Mouse (Mus musculus): ENCODE data around the gene Arl16.
A peak's percentile ranks its signal among the peaks of the same experiment; 100 is the strongest.

Arl16 gene

DNA sequence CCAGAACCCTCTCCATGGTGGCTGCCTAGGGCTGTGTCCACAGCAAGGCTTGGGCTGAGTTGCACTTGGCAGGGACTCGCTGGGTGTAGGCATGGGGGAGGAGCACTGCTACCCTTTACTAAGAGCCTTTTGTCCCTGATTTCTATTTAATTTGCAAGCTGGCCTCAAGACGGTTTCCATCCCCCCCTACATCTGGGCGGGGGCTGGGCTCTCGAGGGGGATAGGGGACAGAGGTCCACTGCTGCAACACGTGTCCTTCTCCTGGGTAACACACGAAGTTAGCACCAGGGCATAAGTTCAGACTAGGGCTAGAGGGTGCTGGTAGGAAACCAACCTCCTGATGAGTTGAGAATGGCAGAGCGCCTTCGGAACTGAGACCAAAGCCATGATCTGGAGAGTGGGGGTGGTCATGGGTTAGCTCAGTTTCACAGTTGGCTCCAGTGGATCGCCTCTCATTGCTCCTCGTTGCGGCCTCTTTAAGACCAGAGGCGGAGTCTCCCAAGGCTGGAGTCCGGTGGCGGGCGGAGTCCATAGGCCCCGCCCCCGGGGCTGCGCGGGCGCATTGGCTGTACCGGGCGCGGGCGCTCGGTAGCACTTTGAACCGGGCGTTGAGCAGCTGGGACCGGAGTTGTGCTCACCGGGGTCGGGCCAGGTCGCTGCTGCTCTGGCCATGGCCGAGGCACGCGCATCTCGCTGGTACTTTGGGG is 24.1 kb upstream of the Arl16 start, which contains the start of gene Slc25a10:
TSS of gene Slc25a10 (plus strand) at position 524 of the 707 bp plus-strand sequence.
- DNase-seq (ENCODE audit: low spot score in 2 of 2), result peak; percentile 91 to 93

DNA sequence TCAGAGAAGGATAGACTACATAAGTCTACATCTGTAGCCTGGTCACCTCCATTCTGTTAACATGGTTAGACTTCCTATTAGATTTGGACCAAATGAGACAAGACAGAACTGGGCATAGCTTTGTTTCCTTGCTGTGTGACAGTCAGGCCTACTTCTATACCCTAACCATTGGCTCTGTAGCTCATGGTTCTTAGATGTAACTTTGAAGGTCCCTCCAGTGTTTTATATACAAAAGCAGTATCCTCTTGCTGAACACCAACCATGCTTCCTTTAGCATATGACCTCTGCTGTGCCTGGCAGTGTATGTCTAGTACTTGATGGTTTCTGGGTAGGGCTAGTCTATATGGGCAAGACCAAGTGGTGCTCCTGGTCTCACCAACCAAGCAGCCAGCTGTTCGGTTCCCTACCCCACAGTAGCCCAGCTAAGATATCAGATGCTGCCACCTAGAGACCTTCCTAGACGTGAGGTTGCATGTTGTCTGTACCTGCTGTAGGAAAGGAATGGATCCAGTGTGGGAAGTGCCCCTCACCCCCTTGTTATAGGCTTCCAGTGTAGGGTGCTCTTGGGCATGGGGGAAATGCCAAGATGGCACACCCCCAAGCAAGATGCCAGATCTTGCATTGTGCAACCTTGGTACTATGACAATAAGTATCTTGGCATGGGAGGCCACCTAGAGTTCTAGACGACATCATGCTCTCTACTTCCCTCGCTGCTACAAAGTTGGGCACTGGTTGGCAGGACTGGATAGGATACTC is 23.1 kb upstream of the Arl16 start:
- no peak for DNase-seq (ENCODE audit: low spot score in 2 of 2)

DNA sequence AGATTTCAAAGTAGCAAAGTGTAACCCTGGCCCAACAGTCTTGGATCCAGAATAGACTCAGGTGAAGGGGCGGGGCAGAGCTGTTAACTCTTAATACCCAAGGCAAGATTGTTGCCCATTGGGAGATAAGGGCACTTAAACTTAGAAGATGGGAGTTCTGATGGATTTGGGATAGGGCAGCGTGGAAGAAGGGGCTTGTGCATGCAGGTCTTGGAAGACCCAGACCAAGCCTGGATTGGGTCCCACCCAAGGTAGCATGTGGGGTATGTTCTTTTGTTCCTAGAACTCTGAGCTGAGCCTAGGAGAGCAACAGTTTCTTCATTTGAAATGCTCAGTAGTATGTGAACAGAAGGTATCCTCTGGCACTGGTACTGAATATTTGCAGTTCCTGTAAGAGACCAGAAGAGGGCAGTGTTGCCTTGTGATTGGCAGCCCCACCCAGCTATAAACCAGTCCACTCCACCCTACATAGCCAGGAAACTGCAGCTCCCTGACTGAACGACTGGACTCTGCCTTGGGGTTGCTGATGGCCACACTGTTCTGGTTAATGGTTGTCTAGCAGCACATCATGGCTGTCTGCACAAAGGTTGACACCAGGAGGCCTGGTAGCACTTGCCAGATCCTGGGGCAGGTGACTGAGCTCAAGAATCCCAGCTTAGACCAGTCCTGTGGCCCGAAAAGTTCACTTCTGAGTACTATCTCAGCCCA is 21.8 kb upstream of the Arl16 start:
- peak; percentile 76 to 81 for DNase-seq (ENCODE audit: low spot score in 2 of 2)

DNA sequence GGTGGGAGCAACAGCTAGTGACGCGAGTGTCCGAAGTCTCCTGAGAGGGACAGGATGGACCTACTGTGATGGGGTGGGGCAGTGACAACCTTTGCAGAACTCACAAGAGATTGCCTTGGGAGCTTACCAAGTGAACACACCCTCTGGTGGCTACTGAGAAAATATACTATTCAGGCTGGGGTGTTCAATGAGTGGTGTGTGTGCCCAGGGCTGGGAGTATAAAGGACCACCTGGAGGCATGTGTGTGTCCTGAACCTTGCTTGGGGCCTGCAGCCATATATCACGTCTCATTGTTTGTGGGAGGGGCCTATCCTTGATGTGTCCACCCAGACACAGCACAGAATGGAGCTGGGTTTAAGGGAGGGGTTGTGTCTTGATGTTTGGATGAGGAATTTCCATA is 21.1 kb upstream of the Arl16 start:
- DNase-seq (ENCODE audit: low spot score in 2 of 2), result no peak

DNA sequence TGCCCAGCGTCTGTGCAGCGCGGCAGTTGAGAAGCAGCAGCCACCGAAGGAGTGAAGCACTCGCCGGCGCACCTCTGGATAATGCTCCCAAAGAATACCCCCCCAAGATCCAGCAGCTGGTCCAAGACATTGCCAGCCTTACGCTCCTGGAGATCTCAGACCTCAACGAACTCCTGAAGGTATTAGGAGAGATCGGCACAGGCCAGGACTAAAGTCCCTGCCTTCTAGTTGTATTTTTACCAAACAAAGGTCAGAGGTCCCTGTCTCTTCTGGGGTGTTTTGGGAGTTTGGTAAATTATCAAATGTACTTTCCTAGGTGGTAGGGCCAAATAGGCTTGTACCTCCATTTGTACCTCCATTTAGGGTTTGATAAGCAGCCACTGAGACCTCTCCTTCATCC is 17.8 kb upstream of the Arl16 start:
- DNase-seq (ENCODE audit: low spot score in 2 of 2), result no peak

DNA sequence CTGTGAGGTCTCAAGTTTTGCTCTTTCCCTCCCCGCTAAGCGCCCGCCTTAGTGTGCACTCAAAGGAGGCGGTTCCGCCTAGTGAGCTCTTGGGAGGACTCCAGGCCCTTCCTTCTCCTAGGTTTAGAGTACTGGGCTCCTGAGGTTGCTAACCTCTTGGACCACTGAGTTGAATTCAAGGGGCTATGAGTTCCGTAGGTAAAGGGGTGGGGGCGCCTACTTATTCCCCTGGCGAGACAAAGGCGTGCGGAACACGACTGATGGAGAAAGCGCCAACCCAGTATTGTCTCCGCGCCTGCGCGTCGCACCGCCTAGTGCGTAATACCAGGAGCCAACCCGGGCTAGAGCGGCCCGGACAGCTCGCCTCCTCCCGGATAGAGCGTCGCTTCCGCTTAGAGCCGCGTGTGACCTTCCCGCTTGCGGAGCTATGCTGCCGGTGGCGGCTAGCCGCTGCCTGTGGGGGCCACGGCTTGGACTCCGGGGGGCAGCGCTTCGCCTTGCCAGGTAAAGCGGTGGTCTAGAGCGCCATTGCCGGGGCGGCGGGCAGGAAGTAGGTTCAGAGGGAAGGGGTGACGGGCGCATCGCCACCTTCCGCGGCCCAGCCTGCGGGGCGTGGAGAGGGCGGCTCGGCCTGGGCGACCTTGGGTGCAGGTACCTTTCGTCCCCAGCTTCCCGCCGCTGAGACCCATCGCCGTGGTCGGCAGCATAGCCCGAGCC is 17.0 kb upstream of the Arl16 start, which contains the start of gene Mrpl12:
TSS of gene Mrpl12 (plus strand) at position 349 of the 717 bp plus-strand sequence.
- peak; percentile 93 to 94 for DNase-seq (ENCODE audit: low spot score in 2 of 2)

DNA sequence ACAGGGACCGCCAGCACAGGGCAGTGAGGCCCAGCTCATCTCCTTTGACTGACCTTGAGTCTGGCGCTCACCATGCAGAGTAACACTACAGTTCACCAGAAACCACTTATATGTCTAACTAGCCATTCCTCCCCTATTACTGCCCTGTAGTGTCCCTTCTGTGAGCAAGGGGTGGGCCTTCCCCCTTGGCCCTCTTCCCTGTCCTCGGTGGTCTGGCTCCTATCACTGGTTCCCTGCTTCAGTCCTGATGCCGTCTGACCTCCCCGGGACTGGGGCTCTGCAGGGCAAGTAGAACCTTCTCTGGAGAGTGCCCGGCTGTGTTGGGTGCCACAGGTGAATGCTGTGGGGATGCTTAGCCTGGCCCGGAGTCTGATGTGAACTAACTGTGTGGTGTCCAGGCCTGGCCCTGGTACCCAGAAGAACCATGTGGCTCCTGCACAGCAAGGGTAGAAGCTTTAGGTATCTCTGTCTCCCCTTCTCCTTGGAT is 16.1 kb upstream of the Arl16 start:
- DNase-seq (ENCODE audit: low spot score in 2 of 2), result peak in 1 of 2 experiments; percentile 40

DNA sequence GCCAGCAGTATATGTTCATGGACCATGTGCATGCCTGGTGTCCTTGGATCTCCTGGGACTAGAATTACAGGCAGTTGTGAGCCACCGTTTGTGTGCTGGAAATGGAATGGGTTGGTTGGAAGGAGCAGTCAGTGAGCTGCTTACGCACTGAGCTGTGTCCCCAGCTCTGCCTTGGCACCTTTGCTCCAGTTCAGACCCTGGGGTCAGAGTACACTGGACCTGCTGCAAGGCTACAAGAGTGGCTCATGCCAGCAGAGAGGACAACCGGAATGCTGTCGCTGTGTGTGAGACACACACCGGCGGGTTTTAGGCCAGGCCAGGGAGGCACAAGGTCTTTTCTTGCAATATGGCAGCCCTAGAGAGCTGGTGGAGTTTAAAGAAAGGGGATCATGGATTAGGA is 4.6 kb upstream of the Arl16 start:
- DNase-seq (ENCODE audit: low spot score in 2 of 2), result no peak

DNA sequence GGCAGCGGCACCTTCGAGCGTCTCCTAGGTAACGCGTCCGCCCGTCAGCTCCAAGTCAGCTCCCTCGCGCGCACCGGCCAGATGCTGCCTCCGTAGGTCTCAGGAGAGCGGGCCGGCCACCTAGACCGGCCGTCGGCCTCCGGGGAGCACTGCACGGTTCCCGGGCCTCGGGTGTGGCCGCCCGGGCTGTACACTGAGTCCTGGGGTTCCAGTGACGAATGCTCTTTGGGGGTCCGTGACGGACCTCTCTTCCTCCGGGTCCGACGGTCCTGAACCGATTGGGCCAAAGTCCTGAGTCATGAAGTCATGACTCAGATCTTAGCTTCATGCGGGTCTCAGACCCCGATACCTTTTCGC is 307 bp upstream of the Arl16 start:
- DNase-seq (ENCODE audit: low spot score in 2 of 2), result no peak

DNA sequence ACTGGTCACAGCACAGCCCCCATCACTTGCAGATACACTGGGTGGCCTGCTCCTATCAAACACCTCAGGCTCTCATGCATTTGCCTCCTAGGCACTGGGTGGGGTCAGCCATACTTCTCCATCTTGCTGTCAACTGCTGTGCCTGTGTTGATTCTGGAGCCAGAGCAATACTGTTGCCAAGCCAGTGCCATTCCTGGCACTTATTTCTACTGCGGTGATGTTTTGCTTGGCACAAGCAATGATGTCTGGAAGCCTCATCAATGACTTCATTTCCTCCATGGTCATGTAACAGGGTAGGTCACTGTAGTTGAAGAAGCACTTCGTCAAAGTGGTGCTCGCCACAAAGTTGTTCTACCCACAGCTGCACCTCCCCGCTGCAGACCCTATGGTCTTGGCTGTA is 1.9 kb downstream of the Arl16 start:
- no peak for DNase-seq (ENCODE audit: low spot score in 2 of 2)

DNA sequence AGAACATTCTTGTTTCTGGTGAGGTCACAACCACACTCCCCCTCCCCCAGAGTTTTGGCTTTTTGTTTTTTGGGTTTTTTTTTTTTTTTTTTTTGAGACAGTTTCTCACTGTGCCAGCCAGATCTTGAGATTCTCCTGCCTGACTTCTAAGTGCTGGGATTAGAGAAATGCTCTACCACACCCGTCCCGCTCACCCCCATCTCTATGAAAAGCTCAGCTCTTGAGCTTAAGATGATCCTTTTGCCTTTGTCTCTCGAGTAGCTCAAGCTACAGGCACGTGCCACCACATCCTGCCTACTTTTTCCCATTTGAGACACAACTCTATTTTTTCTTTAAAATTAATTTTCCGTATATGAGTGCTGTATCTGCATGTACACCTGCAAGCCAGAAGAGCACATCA is 3.0 kb downstream of the Arl16 start:
- DNase-seq (ENCODE audit: low spot score in 2 of 2), result no peak

DNA sequence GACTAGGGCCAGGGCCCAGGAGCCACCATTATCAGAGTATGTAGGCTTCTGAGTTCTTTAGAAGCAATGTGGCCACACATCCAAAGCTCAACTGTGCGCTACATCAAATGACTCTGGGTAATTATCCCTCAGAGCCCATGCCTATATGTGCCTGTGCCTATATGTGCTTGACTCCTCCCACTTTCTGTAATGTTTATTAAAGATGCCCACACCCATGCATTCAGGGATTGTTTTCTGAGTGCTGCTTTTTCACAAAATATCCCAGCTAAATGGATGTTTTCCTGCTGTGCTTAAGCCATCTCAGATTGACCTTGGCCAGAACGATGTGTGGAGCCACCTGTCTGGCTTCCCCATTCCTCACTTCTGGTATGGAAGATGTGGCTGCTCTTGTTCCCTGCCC is 3.9 kb downstream of the Arl16 start:
- DNase-seq (ENCODE audit: low spot score in 2 of 2), result no peak

DNA sequence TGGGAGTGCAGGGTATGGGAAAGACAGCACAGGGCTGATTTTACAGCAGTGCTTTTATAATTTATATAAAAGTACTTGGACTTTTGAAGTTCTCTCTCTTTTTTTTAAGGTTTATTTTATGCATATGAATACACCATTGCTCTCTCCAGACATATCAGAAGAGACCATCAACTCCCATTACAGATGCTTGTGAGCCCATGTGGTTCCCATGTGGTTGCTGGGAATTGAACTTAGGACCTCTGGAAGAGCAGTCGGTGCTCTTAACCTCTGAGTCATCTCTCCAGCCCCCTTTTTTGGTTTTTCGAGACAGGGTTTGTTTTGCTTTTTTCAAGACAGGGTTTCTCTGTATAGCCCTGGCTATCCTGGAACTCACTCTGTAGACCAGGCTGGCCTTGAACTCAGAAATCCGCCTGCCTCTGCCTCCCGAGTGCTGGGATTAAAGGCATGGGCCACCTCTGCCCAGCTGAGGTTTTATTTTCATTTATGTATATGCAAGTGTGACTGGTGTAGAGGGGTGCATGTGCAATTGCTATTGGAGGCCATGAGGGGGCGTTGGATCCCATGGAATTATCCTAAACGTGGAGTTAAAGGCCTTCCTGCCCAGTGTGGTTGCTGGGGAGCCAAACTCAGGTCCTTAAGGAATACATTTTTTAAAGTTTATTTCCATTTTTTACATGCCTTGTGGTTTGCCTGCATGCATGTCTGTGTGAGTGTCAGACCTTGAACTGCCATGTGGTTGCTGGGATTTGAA is 8.4 kb downstream of the Arl16 start:
- DNase-seq (ENCODE audit: low spot score in 2 of 2), result no peak

DNA sequence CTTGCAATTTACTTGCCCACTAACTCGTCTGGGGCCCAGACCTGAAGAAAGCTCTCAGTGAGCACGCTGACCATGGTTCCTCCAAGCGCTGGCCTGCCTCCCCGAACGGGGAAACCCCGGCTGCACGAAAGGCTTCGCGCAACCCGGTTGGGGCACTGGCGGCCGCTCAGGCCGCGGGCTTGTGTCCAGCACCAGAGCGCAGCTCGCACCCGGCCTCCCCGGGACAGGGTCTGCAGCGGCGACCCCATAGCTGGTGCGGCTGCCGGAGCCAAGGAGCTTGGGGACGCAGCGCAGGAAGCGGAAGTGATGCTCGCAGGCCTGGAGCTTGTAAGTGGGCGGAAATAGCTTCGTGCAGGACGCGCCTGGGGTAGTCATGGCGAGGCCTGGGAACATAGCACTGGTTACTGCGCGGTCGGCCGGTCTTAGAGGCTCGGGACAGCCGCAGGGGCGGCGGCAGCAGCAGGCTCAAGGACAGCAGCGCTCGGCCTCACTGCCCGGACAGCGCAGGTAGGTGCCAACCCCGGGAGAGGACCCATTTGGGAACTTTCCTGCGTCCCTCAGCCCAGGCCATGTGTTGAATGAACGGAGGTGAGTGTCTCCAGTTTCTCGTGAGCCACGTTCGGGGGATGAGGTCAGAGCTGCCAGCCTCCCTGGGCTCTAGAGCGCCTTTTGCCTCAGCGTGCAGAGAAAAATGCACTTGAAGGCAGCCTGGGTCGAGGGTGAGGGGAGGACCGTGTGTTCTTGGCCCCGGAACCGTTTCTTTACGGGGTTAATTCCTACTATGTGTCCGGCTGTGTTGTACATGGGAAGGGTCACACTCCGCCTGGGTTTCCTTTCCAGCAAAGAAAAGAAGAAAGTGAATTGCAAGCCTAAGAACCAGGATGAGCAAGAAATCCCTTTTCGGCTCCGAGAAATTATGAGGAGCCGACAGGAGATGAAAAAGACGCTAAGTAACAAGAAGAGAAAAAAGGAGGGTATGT is 9.3 kb downstream of the Arl16 start, which contains the start of the genes Oxld1 and Ccdc137:
TSS of gene Oxld1 (minus strand) at position 297 of the 980 bp plus-strand sequence.
TSS of gene Ccdc137 (plus strand) at position 344 of the 980 bp plus-strand sequence.
- peak; percentile 86 to 90 for DNase-seq (ENCODE audit: low spot score in 2 of 2)

DNA sequence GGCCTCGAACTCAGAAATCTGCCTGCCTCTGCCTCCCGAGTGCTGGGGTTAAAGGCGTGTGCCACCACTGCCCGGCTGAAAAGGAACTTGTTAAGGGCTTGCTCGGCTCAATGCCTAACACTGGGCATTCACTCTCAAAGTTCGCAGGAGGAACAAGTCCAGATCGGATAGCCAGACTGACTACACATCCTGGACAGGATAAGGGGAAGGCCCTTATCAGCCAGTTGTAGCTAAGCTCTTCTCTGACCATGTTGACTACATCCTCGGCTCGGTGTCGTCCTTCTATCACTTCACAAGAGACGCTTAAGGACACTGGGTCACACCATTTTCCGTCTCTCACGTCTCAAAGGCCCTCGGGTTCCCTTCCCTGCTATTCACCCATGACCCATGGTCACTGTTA is 10.0 kb downstream of the Arl16 start:
- DNase-seq (ENCODE audit: low spot score in 2 of 2), result no peak

DNA sequence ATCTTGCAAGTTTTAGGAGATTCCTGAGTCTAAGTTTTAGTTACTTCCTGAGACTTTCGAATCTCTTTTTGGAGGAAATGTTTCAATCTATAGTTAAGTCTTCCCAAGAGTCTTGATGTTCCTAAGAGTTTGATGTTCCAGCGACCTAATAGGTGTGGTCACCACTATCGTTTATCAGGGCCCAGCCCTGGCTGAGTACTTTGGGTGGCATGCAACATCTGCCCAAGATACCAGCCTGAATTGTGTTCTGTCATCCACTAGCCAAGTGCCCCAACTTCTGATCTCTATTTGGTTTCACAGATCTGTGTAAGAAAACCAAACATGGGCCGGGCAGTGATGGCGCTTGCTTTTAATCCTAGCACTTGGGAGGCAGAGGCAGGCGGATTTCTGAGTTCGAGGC is 12.0 kb downstream of the Arl16 start:
- DNase-seq (ENCODE audit: low spot score in 2 of 2), result no peak

DNA sequence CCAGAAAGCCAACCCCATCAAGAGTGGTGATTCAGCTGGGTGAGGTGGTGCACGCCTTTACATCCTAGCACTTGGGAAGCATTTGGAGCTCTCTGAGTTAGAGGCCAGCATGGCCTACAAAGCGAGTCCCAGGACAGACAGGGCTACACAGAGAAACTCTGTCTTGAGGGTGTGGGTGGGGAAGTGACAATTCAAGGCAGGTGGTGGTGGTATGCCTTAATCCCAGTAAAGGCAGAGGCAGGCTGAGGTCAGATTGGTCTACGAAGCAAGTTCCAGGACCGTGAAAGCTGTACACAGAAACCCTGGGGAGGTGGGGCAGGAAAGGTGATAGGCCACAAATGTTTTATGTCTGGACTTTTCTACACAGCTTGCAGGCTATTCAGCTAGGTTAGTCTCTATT is 12.4 kb downstream of the Arl16 start:
- DNase-seq (ENCODE audit: low spot score in 2 of 2), result no peak

DNA sequence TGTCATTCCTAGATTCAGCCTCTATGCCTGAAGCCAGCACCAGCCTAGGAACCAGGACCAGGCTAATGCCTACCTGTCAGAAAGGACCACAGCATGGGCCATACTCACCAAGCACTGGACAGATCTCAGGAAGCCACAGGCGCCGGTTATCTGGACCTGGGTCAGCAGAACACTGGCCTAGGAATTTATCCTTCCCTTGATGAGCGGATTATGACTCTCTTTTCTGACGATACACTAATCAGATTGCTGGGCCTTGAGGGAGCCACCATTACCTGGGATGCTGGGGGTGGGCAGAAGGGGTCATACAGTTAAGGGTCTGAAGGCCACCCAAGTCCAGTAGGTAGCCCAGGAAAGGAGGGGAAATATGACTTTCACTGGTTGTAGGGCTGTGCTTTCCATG is 14.1 kb downstream of the Arl16 start, which contains the start of gene Pde6g:
TSS of gene Pde6g (minus strand) at position 195 of the 400 bp plus-strand sequence.
- DNase-seq (ENCODE audit: low spot score in 2 of 2), result no peak

DNA sequence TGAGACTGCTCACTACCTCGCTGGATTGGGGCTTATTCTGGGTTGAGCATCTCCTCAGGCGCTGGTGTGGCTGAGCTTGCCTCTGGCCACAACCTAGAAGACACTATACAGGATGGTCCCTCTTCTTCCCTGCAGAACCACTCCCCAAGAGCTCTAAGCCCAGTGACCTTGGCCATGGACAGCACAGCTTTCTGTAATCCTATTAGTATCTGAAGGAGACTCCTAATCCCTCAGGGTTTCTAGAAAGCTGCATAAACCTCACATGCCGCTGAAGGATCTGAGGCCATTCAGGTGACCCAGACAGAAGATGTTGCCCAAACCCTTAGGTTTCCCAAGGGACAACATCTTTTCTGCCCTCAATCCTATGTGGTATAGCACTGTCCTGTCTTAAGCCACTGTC is 15.2 kb downstream of the Arl16 start:
- no peak for DNase-seq (ENCODE audit: low spot score in 2 of 2)

DNA sequence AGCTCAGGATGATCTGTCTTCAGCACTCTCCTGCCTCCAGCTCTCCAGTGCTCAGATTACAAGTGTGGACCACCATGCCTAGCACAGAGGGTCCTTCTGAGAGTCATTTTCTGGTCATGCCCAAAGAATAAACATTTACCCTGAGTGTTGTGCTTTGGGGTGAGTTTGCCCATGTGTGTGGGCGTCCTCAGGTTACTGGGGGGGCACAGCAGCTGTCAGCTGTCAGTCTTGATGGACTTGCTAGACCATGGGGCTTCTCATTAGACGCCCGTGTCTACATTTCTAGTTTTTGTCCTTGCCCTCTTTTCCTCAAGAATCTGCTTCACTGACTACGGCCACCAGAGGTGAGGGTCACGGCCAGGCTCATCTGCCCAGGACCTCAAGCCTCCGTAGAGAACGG is 20.2 kb downstream of the Arl16 start:
- no peak for DNase-seq (ENCODE audit: low spot score in 2 of 2)
